Mouse (Mus musculus) thymus, postnatal 4 days (tissue): ENCODE measurements around the gene Brip1.
"Not testable (repeated sequence)": the region's sequence is repeated elsewhere in the genome, so short reads cannot be mapped to it uniquely, and the experiment has no call there.

ENCODE experiments used
- DNase-seq: peaks from one replicate; pipeline ENCODE4 v3.0.0; 2021

Gene Brip1

GRCm38 (mm10) chr11:86201037-86201786, at the start of gene Brip1:
TSS of gene Brip1 (minus strand) at chr11:86201193.
- peak; percentile 92 for DNase-seq

GRCm38 (mm10) chr11:86232446-86232845, 31.5 kb upstream of the Brip1 start:
- DNase-seq = no peak

- no peak for DNase-seq
Observed at GRCm38 (mm10) chr11:86231781-86232350, 30.9 kb upstream of the Brip1 start.

- DNase-seq = no peak
Observed at GRCm38 (mm10) chr11:86226646-86227180, 25.7 kb upstream of the Brip1 start.

- no peak for DNase-seq
Observed at GRCm38 (mm10) chr11:86225761-86226160, 24.8 kb upstream of the Brip1 start.

GRCm38 (mm10) chr11:86211803-86212202, 10.8 kb upstream of the Brip1 start:
- DNase-seq = no peak

- no peak for DNase-seq
Observed at GRCm38 (mm10) chr11:86209123-86209522, 8.1 kb upstream of the Brip1 start.

- no peak for DNase-seq
Observed at GRCm38 (mm10) chr11:86205876-86206275, 4.9 kb upstream of the Brip1 start.

GRCm38 (mm10) chr11:86205031-86205430, 4.0 kb upstream of the Brip1 start:
- no peak for DNase-seq

GRCm38 (mm10) chr11:86201901-86202675, 1.1 kb upstream of the Brip1 start:
- DNase-seq = peak; percentile 56

GRCm38 (mm10) chr11:86200460-86201021, 452 bp downstream of the Brip1 start:
- DNase-seq = no peak

GRCm38 (mm10) chr11:86199733-86200132, 1.3 kb downstream of the Brip1 start:
- DNase-seq = no peak

- not testable (repeated sequence) for DNase-seq
Observed at GRCm38 (mm10) chr11:86185224-86185623, 15.8 kb downstream of the Brip1 start.

GRCm38 (mm10) chr11:86175833-86176232, 25.2 kb downstream of the Brip1 start:
- no peak for DNase-seq

GRCm38 (mm10) chr11:86174173-86174572, 26.8 kb downstream of the Brip1 start:
- peak; percentile 76 for DNase-seq

GRCm38 (mm10) chr11:86170743-86171142, 30.2 kb downstream of the Brip1 start:
- DNase-seq = no peak

- no peak for DNase-seq
Observed at GRCm38 (mm10) chr11:86160251-86160650, 40.7 kb downstream of the Brip1 start.

- DNase-seq = no peak
Observed at GRCm38 (mm10) chr11:86158950-86159349, 42.0 kb downstream of the Brip1 start.

- DNase-seq = no peak
Observed at GRCm38 (mm10) chr11:86155638-86156037, 45.4 kb downstream of the Brip1 start.

GRCm38 (mm10) chr11:86131324-86131723, 69.7 kb downstream of the Brip1 start:
- DNase-seq = no peak

- DNase-seq = no peak
Observed at GRCm38 (mm10) chr11:86117078-86117869, 83.7 kb downstream of the Brip1 start.

GRCm38 (mm10) chr11:86115955-86116354, 85.0 kb downstream of the Brip1 start:
- DNase-seq = no peak
